Mouse (Mus musculus): ENCODE results near the gene Prps1. TPM values are rescaled to one million over a fixed set of nuclear protein-coding genes. Genes with fewer than 3 reads are reported as not detected.
"Not testable (repeated sequence)": the region's sequence is repeated elsewhere in the genome, so short reads cannot be mapped to it uniquely, and the experiment has no call there.

Gene Prps1
- polyA plus RNA-seq, 1 experiment from 2014 or later = 33.6 TPM

GRCm38 (mm10) chrX:140456751-140457491 lies 508 bp downstream of the Prps1 start:
- H3K4me3 ChIP-seq (replicated peaks) = peak overlapping the region; percentile 71
- H3K9ac ChIP-seq = peak overlapping the region; percentile 60
- no peaks in the 10 kb centered on the region for H3K9me3 ChIP-seq (replicated peaks)
- no peaks in the 10 kb centered on the region for H3K27me3 ChIP-seq
- peaks cover 5% of the 10 kb centered on the region; the same call in 1 of the 2 replicates for H3K4me1 ChIP-seq (replicated peaks)
- H3K36me3 ChIP-seq (replicated peaks) = no peaks in the 10 kb centered on the region
- 11% methylated on average over 39 of the region's 39 CpGs for WGBS (ENCODE audit: insufficient replicate concordance)
- ATAC-seq (ENCODE audit: insufficient read depth) = peak; percentile 51
- peak overlapping the region; percentile 81 for H3K4me2 ChIP-seq
- no peak overlapping the region for H3K27ac ChIP-seq (replicated peaks)

GRCm38 (mm10) chrX:140457502-140457901 lies 1.1 kb downstream of the Prps1 start:
- no peak for ATAC-seq (ENCODE audit: insufficient read depth)
- Histone ChIP-seq H3K36me3 (replicated peaks) (no peaks in the 10 kb centered on the region), H3K27ac (replicated peaks) (no peak overlapping the region), H3K4me2 (peak overlapping the region; percentile 81), H3K9me3 (replicated peaks) (no peaks in the 10 kb centered on the region), H3K4me1 (replicated peaks) (peaks cover 5% of the 10 kb centered on the region; the same call in 1 of the 2 replicates), H3K9ac (peak overlapping the region; percentile 60; the same call in 1 of the 2 replicates), H3K27me3 (no peaks in the 10 kb centered on the region), H3K4me3 (replicated peaks) (peak overlapping the region; percentile 71)
- WGBS (ENCODE audit: insufficient replicate concordance) = 15% methylated on average over 12 of the region's 12 CpGs

- no peak for ATAC-seq (ENCODE audit: insufficient read depth)
- Histone ChIP-seq H3K4me1 (replicated peaks) (no peaks in the 10 kb centered on the region), H3K9ac (no peak overlapping the region), H3K9me3 (replicated peaks) (no peaks in the 10 kb centered on the region), H3K4me2 (no peak overlapping the region), H3K27ac (replicated peaks) (no peak overlapping the region), H3K27me3 (no peaks in the 10 kb centered on the region), H3K4me3 (replicated peaks) (no peak overlapping the region), H3K36me3 (replicated peaks) (peaks cover 12% of the 10 kb centered on the region; the same call in 1 of the 2 replicates)
- WGBS (ENCODE audit: insufficient replicate concordance) = 58% methylated on average over 6 of the region's 6 CpGs
These were observed 21.8 kb downstream of the Prps1 start for GRCm38 (mm10) chrX:140478231-140478630.

DNA sequence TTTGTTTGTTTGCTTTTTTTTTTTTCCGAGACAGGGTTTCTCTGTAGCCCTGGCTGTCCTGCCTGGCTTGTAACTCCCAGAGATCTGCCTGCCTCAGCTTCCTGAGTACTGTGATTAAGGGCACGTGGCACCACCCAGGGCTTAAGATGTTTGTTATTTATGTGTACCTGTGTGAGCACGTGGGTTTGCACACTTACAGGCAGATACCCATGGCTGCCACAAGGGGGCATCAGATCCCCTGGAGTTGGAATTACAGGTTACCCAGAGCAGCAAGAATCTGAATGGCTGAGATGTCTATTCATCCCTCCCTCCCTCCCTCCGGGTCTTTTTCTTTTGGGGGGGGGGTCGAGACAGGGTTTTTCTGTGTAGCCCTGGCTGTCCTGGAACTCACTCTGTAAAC lies 22.8 kb downstream of the Prps1 start:
- Histone ChIP-seq H3K27ac (replicated peaks) (no peak overlapping the region), H3K4me1 (replicated peaks) (no peaks in the 10 kb centered on the region), H3K4me2 (no peak overlapping the region), H3K4me3 (replicated peaks) (no peak overlapping the region), H3K9ac (no peak overlapping the region), H3K27me3 (no peaks in the 10 kb centered on the region), H3K9me3 (replicated peaks) (no peaks in the 10 kb centered on the region), H3K36me3 (replicated peaks) (peaks cover 12% of the 10 kb centered on the region; the same call in 1 of the 2 replicates)
- 42% methylated on average over 4 of the region's 5 CpGs for WGBS (ENCODE audit: insufficient replicate concordance)
- no peak for ATAC-seq (ENCODE audit: insufficient read depth)

DNA sequence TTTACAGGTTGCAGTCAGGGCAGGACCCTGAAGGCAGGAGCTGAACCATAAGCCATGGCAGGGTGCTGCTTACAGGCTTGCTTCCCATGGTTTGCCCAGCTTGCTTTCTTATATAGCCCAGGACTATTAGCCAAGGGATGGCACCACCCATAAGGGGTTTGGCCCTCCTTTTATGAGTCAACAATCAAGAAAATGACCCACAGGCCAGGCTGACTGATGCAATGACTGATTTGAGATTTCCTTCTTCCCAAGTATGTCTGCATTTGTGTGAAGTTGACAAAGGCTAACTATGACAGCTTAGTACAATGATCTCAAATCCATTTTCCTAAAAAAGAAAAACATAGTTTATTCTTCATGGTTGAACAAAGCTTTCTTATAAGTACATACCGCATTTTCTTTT lies 32.8 kb downstream of the Prps1 start:
- no peaks in the 10 kb centered on the region for H3K36me3 ChIP-seq (replicated peaks)
- H3K4me3 ChIP-seq (replicated peaks) = no peak overlapping the region
- WGBS (ENCODE audit: insufficient replicate concordance) = 81% methylated on average over 1 of the region's 1 CpGs
- no peaks in the 10 kb centered on the region for H3K9me3 ChIP-seq (replicated peaks)
- H3K27me3 ChIP-seq = no peaks in the 10 kb centered on the region
- ATAC-seq (ENCODE audit: insufficient read depth) = no peak
- H3K27ac ChIP-seq (replicated peaks) = no peak overlapping the region
- H3K9ac ChIP-seq = no peak overlapping the region
- H3K4me2 ChIP-seq = no peak overlapping the region
- H3K4me1 ChIP-seq (replicated peaks) = 0 out of 2 replicates have a peak, but pooled peaks cover 4% of the 10 kb centered on the region

GRCm38 (mm10) chrX:140490203-140490602 lies 33.8 kb downstream of the Prps1 start:
- H3K4me2 ChIP-seq = no peak overlapping the region
- 66% methylated on average over 3 of the region's 3 CpGs for WGBS (ENCODE audit: insufficient replicate concordance)

GRCm38 (mm10) chrX:140491884-140492571 lies 35.6 kb downstream of the Prps1 start:
- ATAC-seq (ENCODE audit: insufficient read depth) = no peak
- 28% methylated on average over 10 of the region's 10 CpGs for WGBS (ENCODE audit: insufficient replicate concordance)

More at GRCm38 (mm10) chrX:140490203-140490602, 33.8 kb downstream of the Prps1 start:
- ATAC-seq (ENCODE audit: insufficient read depth) = no peak
- Histone ChIP-seq H3K27ac (replicated peaks) (no peak overlapping the region), H3K4me1 (replicated peaks) (0 out of 2 replicates have a peak, but pooled peaks cover 4% of the 10 kb centered on the region), H3K36me3 (replicated peaks) (no peaks in the 10 kb centered on the region), H3K27me3 (no peaks in the 10 kb centered on the region), H3K4me3 (replicated peaks) (no peak overlapping the region), H3K9ac (no peak overlapping the region), H3K9me3 (replicated peaks) (no peaks in the 10 kb centered on the region)

GRCm38 (mm10) chrX:140493527-140494029 lies 37.2 kb downstream of the Prps1 start:
- Histone ChIP-seq H3K27me3 (no peaks in the 10 kb centered on the region), H3K9me3 (replicated peaks) (no peaks in the 10 kb centered on the region), H3K4me1 (replicated peaks) (0 out of 2 replicates have a peak, but pooled peaks cover 4% of the 10 kb centered on the region), H3K4me2 (no peak overlapping the region), H3K9ac (no peak overlapping the region), H3K27ac (replicated peaks) (no peak overlapping the region), H3K4me3 (replicated peaks) (no peak overlapping the region), H3K36me3 (replicated peaks) (no peaks in the 10 kb centered on the region)
- whole genome bisulfite sequencing (ENCODE audit: insufficient replicate concordance) = 33% methylated on average over 7 of the region's 7 CpGs
- ATAC-seq (ENCODE audit: insufficient read depth) = no peak

More at GRCm38 (mm10) chrX:140491884-140492571, 35.6 kb downstream of the Prps1 start:
- Histone ChIP-seq H3K4me1 (replicated peaks) (0 out of 2 replicates have a peak, but pooled peaks cover 4% of the 10 kb centered on the region), H3K4me2 (no peak overlapping the region), H3K27ac (replicated peaks) (no peak overlapping the region), H3K9ac (no peak overlapping the region), H3K36me3 (replicated peaks) (no peaks in the 10 kb centered on the region), H3K27me3 (no peaks in the 10 kb centered on the region), H3K4me3 (replicated peaks) (no peak overlapping the region), H3K9me3 (replicated peaks) (no peaks in the 10 kb centered on the region)

DNA sequence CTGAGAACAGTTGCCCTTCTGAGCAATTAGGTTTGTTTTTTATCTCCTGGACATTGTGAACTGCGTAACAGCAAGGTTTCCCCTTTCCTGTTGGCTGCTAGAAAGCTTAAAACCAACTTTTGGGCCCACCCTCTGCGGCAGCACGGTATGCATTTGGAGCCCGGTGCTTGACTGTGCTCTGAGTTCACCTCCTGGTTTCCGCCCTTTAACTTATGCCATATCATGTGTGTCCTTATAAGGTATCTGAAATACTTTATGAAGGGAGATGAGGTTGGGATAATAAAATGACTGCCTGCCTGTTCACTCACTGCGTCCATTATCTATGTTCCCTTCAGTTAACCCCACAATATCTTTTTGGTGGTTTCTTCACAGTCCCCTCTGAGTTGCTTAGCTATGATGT lies 37.8 kb downstream of the Prps1 start:
- 46% methylated on average over 6 of the region's 6 CpGs for WGBS (ENCODE audit: insufficient replicate concordance)

DNA sequence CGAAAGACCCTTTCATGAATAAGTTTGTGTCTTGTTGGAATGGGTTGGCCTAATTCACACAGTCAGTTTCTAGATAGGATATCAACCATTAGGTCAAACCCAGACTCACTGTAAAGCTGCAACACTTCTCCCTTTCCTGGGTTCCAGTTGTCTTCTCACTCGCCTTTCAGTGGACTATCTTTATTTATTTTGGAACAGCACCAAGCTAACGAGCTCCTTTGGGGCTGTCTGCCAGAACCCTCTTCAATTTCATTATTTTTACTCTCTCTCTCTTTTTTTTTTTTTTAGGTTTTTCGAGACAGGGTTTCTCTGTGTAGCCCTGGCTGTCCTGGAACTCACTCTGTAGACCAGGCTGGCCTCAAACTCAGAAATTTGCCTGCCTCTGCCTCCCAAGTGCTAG lies 42.0 kb downstream of the Prps1 start:
- H3K27me3 ChIP-seq; H3K36me3 ChIP-seq (replicated peaks); H3K9me3 ChIP-seq (replicated peaks); H3K4me3 ChIP-seq (replicated peaks); H3K9ac ChIP-seq; H3K4me2 ChIP-seq; ATAC-seq (ENCODE audit: insufficient read depth); H3K27ac ChIP-seq (replicated peaks): not testable (repeated sequence)
- H3K4me1 ChIP-seq (replicated peaks) = peaks cover 10% of the 10 kb centered on the region
- 29% methylated on average over 4 of the region's 4 CpGs for WGBS (ENCODE audit: insufficient replicate concordance)

More for the DNA sequence above, 37.8 kb downstream of the Prps1 start:
- ATAC-seq (ENCODE audit: insufficient read depth) = no peak
- Histone ChIP-seq H3K27ac (replicated peaks) (no peak overlapping the region), H3K9ac (no peak overlapping the region), H3K4me1 (replicated peaks) (0 out of 2 replicates have a peak, but pooled peaks cover 4% of the 10 kb centered on the region), H3K9me3 (replicated peaks) (no peaks in the 10 kb centered on the region), H3K27me3 (no peaks in the 10 kb centered on the region), H3K4me2 (no peak overlapping the region), H3K4me3 (replicated peaks) (no peak overlapping the region), H3K36me3 (replicated peaks) (no peaks in the 10 kb centered on the region)

DNA sequence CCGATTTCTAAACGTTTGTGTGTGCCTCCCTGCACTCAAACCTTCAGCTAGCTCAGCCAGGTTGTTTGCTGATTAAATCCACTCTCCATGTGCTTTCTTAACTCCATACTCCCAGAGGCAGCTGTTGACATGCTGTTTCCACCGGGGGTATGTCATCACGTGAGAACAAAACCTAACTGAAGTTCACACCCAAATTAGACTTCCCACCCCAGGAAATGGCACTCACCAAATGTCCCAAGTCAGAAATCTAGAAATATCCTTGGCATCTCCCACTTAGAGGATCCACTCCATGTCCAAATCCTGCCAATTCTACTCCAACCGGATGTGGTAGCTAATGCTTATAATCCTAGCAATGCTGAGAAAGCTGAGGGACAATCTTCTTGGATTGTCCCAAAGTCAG lies 43.9 kb downstream of the Prps1 start:
- no peaks in the 10 kb centered on the region for H3K27me3 ChIP-seq
- 65% methylated on average over 5 of the region's 5 CpGs for WGBS (ENCODE audit: insufficient replicate concordance)
- H3K4me3 ChIP-seq (replicated peaks) = no peak overlapping the region
- no peaks in the 10 kb centered on the region for H3K9me3 ChIP-seq (replicated peaks)
- no peaks in the 10 kb centered on the region for H3K36me3 ChIP-seq (replicated peaks)
- peaks cover 27% of the 10 kb centered on the region for H3K4me1 ChIP-seq (replicated peaks)
- no peak overlapping the region for H3K27ac ChIP-seq (replicated peaks)
- H3K4me2 ChIP-seq = no peak overlapping the region
- no peak for ATAC-seq (ENCODE audit: insufficient read depth)
- no peak overlapping the region for H3K9ac ChIP-seq
